Mouse (Mus musculus): ENCODE results near the gene Gopc. TPM values are rescaled to one million over a fixed set of nuclear protein-coding genes. Genes with fewer than 3 reads are reported as not detected.
A peak's percentile ranks its signal among the peaks of the same experiment; 100 is the strongest.

Gene Gopc
- 20.8 and 26.9 TPM in 2 replicates for total RNA-seq (2017)

DNA sequence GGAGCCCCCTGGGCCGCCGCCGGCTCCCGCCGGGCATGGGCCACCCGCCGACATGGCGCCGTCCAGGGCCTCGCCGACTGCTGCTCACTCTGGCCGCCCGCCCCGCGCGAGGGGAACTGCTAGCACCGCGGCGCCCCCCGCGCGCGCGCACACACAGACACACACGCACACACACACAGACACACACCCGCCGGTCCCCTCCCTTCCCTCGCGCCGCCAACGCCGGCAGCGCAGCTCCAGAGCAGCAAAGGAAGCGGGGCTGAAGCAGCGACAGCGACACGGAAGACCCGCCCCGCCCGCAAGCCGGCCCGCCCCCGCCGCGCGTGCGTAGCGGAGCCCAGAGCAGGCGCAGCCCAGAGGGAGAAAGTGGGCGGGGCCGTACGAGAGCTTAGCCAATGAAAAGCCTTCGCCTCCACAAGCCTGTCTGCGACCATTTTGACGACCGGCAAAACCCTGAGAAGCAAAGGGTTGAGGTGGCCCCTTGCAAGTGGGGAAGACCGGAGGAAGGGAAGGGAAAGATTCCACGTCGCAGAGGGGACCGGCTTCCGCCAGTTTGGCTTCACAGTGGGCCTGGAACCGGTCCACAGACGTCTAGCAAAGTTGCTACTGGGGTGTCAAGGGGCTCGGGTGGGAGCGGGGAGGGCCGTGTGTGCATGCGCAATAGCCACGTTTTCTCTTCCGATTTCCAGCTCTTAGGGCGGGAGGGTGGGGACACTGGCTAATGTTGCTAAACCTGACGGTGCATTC lies at the start of gene Gopc:
Gene Gopc (minus strand): TSS at position 280 of the 747 bp plus-strand sequence.
- peak; percentile 85 for ATAC-seq (replicated peaks; ENCODE audit: low read depth, poor library complexity, severe bottlenecking)

DNA sequence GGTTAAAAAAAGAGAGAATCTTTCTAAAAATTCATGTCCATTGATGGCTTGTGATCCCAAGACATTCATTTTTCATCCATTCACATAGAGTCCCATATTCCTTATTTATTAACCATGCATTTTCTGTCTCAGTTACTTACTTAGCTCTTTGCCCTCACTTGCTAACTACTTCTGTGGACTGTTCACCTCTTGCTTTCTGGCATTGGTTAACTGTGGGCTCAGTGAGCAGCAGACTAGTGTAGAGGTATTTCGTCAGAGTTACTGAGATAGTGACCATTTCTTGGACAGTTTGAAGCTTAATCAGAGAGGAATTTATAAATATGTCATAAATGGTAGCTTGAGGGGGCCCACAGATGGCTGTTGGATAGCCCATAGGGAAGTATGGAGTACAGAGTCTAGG lies 49.0 kb upstream of the Gopc start:
- ATAC-seq (replicated peaks; ENCODE audit: low read depth, poor library complexity, severe bottlenecking), result no peak

DNA sequence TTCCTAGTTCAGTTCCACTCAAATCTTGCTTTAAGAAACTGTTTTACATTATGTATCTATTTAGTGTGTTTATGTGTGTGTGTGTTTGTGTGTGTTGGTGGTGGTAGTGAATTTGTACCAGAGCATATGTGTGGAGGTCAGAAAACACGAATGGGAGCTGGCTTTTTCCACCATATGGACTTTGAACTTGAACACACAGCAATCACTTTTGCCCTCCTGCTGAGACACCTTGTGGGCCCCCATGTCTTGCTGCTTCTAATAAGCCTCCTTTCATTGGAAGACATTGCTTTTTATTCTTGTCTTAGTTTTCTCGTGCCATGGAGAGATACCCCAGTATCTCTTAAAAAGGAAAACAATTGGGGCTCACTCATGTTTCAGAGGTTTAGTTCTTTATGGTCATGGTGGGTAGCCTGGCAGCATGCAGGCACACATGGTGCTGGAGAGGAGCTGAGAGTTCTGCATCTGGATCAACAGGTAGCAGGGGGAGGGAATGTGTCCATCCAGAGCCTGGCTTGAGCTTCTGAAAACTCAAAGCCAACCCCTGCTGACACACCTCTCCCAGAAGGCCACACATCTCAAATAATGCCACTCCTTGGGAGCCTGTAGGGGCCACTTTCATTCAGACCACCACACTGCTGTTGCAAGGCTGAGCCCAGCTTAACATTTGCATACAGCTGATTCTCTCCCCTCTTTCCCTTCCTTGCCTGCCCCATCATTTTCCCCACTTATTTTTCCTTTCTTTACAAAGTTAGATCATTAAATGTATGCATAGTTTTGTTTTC lies 45.9 kb upstream of the Gopc start:
- ATAC-seq (replicated peaks; ENCODE audit: low read depth, poor library complexity, severe bottlenecking), result no peak

GRCm38 (mm10) chr10:52426314-52426980 lies 44.5 kb upstream of the Gopc start:
- no peak for ATAC-seq (replicated peaks; ENCODE audit: low read depth, poor library complexity, severe bottlenecking)

DNA sequence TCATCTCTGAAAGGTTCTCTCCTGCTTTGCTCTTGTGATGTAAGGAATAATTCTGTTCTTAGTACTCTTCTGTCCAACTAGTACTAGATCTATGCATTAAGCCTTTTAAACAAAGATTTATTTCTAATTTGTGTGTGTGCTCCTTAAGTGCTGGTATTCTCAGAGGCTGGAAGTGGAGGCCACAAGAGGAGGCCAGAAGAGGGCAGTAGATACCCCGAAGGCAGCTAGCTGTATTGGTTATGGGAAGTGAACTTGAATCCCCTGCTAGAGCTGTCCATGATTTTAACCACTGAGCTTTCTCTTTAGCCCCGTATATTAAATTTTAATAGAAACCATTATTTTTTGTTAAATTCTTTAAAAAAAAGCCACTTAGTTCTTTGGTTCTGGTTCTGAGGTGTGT lies 41.2 kb upstream of the Gopc start:
- peak; percentile 74 for ATAC-seq (replicated peaks; ENCODE audit: low read depth, poor library complexity, severe bottlenecking)

- ATAC-seq (replicated peaks; ENCODE audit: low read depth, poor library complexity, severe bottlenecking), result no peak
Observed at GRCm38 (mm10) chr10:52421716-52422115, 39.8 kb upstream of the Gopc start.

- ATAC-seq (replicated peaks; ENCODE audit: low read depth, poor library complexity, severe bottlenecking), result no peak
Observed at GRCm38 (mm10) chr10:52420526-52420925, 38.6 kb upstream of the Gopc start.

DNA sequence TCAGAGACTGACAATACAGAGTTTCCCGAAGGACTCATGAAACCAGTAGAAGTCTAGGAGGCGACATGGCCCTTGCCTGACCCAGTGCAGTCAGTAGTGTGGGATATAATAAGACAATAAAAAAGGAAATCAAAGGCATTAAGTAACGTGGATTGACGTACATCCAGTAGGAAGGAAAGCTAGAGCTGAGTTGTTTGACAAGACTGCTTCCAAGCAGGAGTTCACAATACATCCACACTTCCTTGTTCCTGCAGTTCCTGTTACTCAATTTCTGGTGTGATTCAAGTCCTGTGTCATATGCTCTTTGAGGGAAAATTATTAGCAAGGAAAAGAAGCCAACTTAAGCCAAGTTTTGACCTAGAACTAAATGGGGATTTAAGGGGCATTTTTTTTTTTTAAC lies 37.5 kb upstream of the Gopc start:
- no peak for ATAC-seq (replicated peaks; ENCODE audit: low read depth, poor library complexity, severe bottlenecking)

- ATAC-seq (replicated peaks; ENCODE audit: low read depth, poor library complexity, severe bottlenecking), result no peak
Observed at GRCm38 (mm10) chr10:52418931-52419330, 37.0 kb upstream of the Gopc start.

DNA sequence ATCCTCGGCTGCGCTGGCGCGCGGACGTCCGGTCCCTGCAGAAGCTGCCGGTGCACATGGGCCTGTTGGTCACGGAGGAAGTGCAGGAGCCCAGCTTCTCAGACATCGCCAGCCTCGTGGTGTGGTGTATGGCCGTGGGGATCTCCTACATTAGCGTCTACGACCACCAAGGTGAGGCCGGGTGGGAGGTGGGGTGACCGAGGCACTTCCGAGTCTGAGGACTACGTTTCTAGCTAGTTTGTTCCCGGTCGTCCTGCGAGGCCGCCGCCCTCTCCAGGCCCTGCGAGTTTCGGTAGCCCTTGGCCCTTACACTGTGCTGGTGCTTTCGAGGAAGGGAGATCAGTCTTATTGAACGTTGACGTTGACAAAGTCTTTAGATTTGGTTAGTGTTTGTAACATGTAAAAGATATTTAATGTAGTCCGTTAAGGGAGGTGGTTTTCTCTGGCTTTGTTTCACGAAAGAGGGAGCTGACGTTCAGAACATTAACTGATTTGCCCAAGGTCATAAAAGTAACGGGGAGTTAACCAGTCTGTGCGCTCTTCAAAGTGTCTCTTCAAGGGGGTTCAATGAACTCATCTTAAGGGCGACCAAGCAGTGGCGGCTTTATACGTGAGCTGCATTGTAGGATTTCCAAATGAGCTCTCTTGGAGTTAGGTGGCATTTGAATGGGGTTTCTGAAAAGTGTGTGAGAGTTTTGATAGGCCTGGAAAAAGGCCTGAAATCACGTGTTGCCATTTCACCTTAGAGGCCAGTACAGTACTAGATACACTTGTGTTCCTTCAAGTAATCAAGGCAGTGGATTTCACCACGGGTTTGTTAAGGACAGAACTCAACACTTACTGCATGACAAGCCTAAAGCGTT lies 36.3 kb upstream of the Gopc start:
- peak; percentile 20; the same call in 1 of the 2 replicates for ATAC-seq (replicated peaks; ENCODE audit: low read depth, poor library complexity, severe bottlenecking)

GRCm38 (mm10) chr10:52417299-52417997 lies 35.5 kb upstream of the Gopc start, which contains the start of gene Nus1:
Gene Nus1 (plus strand): TSS chr10:52417547.
- peak; percentile 93 for ATAC-seq (replicated peaks; ENCODE audit: low read depth, poor library complexity, severe bottlenecking)

DNA sequence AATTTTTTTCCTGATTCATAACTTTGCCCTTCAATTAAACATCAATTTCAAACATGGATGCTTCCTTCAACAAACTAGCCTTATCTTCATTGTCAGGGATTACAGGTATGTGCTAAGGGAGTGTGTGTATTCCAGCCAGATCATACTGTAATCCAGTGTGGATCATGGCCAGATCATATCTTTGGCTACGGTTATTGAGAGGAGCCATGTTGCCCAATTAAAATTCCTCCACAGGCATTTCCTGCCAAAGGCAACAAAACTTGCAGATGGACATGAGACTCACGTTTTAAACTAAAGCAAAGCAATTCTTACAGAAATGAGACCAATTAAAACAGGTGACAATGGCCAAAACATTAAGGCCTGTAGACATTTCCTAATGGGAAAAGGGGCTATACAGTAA lies 34.5 kb upstream of the Gopc start:
- ATAC-seq (replicated peaks; ENCODE audit: low read depth, poor library complexity, severe bottlenecking), result no peak

DNA sequence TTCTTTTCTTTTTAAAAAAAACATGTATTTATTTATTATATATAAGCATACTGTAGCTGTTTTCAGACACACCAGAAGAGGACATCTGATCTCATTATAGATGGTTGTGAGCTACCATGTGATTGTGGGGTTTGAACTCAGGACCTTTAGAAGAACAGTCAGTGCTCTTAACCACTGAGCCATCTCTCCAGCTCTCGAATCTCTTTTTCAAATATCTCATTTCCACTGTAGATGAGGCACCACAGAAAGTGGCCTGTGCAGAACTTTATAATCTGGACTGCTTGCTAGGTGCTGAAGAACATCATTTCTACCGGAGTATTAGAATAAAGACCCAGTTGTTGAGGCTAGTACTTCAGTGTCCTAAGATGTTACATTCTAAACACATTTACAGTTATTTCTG lies 33.1 kb upstream of the Gopc start:
- no peak for ATAC-seq (replicated peaks; ENCODE audit: low read depth, poor library complexity, severe bottlenecking)

DNA sequence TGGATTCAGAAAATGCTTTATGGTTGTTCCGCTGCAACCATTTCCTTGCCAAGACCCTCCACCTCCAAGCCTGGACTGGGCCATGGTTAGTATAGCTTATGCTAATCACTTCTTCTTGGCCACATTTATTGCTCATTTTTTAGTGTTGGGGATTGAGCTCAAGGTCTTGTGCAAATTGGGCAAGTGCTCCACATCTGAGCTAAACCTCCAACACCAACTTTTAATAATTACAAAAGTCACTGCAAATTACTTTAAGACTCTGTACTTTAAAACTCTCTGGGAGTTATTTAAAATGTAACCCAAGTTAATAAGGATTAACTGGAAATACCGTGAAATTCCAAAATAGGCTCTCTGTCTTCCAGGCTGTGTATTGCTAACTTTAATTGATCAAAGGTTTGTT lies 25.6 kb upstream of the Gopc start:
- ATAC-seq (replicated peaks; ENCODE audit: low read depth, poor library complexity, severe bottlenecking), result no peak

- ATAC-seq (replicated peaks; ENCODE audit: low read depth, poor library complexity, severe bottlenecking), result no peak
Observed at GRCm38 (mm10) chr10:52405160-52405559, 23.2 kb upstream of the Gopc start.

- ATAC-seq (replicated peaks; ENCODE audit: low read depth, poor library complexity, severe bottlenecking), result no peak
Observed at GRCm38 (mm10) chr10:52399722-52400121, 17.8 kb upstream of the Gopc start.

DNA sequence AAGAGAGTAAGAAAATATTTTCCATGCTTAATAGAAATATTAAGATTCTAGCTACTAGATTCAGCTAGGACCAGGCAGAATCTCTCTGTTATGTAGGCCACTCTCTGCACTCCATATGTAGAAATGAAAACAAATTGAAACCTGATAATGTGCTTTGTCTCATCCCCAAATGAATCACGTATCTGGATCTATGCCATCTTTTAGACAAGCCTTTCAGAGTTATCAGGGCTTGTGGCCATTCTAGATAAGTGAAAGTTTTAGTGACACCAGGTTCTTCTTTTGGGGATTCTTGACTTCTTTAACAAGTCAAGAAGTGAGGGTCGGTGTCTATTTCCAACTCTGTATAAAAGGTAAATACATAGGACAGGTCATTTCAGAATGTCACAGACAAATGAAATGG lies 16.8 kb upstream of the Gopc start:
- ATAC-seq (replicated peaks; ENCODE audit: low read depth, poor library complexity, severe bottlenecking), result no peak

- no peak for ATAC-seq (replicated peaks; ENCODE audit: low read depth, poor library complexity, severe bottlenecking)
Observed at GRCm38 (mm10) chr10:52396647-52397046, 14.7 kb upstream of the Gopc start.

- ATAC-seq (replicated peaks; ENCODE audit: low read depth, poor library complexity, severe bottlenecking), result no peak
Observed at GRCm38 (mm10) chr10:52391208-52391607, 9.3 kb upstream of the Gopc start.
